Mouse (Mus musculus) retina, postnatal 1 day (tissue): Measurements from ENCODE around the gene Ifi214.
"Not testable (repeated sequence)": the region's sequence is repeated elsewhere in the genome, so short reads cannot be mapped to it uniquely, and the experiment has no call there.

ENCODE experiments used
- DNase-seq: peaks from one replicate; pipeline ENCODE4 v3.0.0-alpha.2; 2012

Ifi214 gene

GRCm38 (mm10) chr1:173535791-173536190 is at the start of gene Ifi214:
TSS of gene Ifi214 (minus strand) at chr1:173535957.
- not testable (repeated sequence) for DNase-seq

- DNase-seq = no peak
Observed at GRCm38 (mm10) chr1:173579921-173580585, 44.3 kb upstream of the Ifi214 start.

- no peak for DNase-seq
Observed at GRCm38 (mm10) chr1:173579079-173579478, 43.3 kb upstream of the Ifi214 start.

- not testable (repeated sequence) for DNase-seq
Observed at GRCm38 (mm10) chr1:173550491-173551050, 14.8 kb upstream of the Ifi214 start.

GRCm38 (mm10) chr1:173548798-173549197 is 13.0 kb upstream of the Ifi214 start:
- DNase-seq = not testable (repeated sequence)

GRCm38 (mm10) chr1:173521452-173521851 is 14.3 kb downstream of the Ifi214 start:
- DNase-seq = no peak

GRCm38 (mm10) chr1:173510595-173510994 is 25.2 kb downstream of the Ifi214 start:
- DNase-seq = not testable (repeated sequence)

GRCm38 (mm10) chr1:173491483-173491882 is 44.3 kb downstream of the Ifi214 start:
- DNase-seq = not testable (repeated sequence)

- DNase-seq = not testable (repeated sequence)
Observed at GRCm38 (mm10) chr1:173490812-173491480, 44.8 kb downstream of the Ifi214 start, which contains the start of gene Ifi206. TSS of gene Ifi206 (minus strand) at chr1:173491041.

- DNase-seq = not testable (repeated sequence)
Observed at GRCm38 (mm10) chr1:173481182-173481574, 54.6 kb downstream of the Ifi214 start.

GRCm38 (mm10) chr1:173480399-173481181 is 55.2 kb downstream of the Ifi214 start:
- DNase-seq = not testable (repeated sequence)
